Mouse (Mus musculus): ENCODE measurements around the gene Myo18b.

Gene Myo18b

GRCm38 (mm10) chr5:112667153-112667552 lies 229.0 kb downstream of the Myo18b start:
- no peak for DNase-seq

GRCm38 (mm10) chr5:112665661-112666060 lies 230.5 kb downstream of the Myo18b start:
- no peak for DNase-seq

- no peak for DNase-seq
These were observed 232.5 kb downstream of the Myo18b start for GRCm38 (mm10) chr5:112663701-112664100.

GRCm38 (mm10) chr5:112660924-112661431 lies 235.2 kb downstream of the Myo18b start:
- DNase-seq = no peak

- no peak for DNase-seq
These were observed 236.9 kb downstream of the Myo18b start for GRCm38 (mm10) chr5:112659295-112659694.

GRCm38 (mm10) chr5:112656811-112657210 lies 239.4 kb downstream of the Myo18b start:
- DNase-seq = no peak

- no peak for DNase-seq
These were observed 240.1 kb downstream of the Myo18b start for GRCm38 (mm10) chr5:112655986-112656541.

- DNase-seq = no peak
These were observed 240.6 kb downstream of the Myo18b start for GRCm38 (mm10) chr5:112655529-112655928.

- peak in 1 of 2 experiments; percentile 20 for DNase-seq
These were observed 244.1 kb downstream of the Myo18b start for GRCm38 (mm10) chr5:112652036-112652435.

GRCm38 (mm10) chr5:112649164-112649702 lies 246.9 kb downstream of the Myo18b start:
- no peak for DNase-seq

GRCm38 (mm10) chr5:112646871-112647270 lies 249.3 kb downstream of the Myo18b start:
- no peak for DNase-seq

GRCm38 (mm10) chr5:112645535-112645934 lies 250.6 kb downstream of the Myo18b start:
- no peak for DNase-seq

- peak; percentile 23 to 31 for DNase-seq
These were observed 252.5 kb downstream of the Myo18b start for GRCm38 (mm10) chr5:112643533-112644272.

GRCm38 (mm10) chr5:112642731-112643130 lies 253.4 kb downstream of the Myo18b start:
- DNase-seq = peak; percentile 58 to 78

- no peak for DNase-seq
These were observed 254.4 kb downstream of the Myo18b start for GRCm38 (mm10) chr5:112641770-112642169.

- no peak for DNase-seq
These were observed 255.0 kb downstream of the Myo18b start for GRCm38 (mm10) chr5:112641131-112641530.

GRCm38 (mm10) chr5:112640651-112641050 lies 255.5 kb downstream of the Myo18b start:
- no peak for DNase-seq

Data from cerebellum, adult 18-20 months (tissue).